ENCODE assay signal across 14 mouse cellular contexts in the genomic region with DNA sequence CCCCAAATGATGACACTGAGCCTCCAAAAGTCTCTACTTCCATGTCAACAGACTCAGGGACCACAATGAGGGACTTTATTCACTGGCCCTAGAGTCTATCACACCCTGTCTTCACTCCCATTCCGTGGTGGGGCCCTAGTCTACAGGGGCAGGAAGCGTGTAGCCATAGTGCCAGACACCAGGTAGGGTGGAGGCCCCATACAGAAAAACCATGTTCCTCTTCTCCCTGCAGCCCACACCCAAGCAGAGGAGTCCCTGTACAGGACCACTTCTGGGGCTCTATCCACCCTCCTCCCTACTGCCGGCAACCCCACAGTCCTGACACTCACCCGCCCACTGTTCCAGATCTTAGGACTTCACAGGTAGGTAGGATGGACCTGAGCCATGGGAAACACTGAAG. TPM values are rescaled to one million over a fixed set of nuclear protein-coding genes. Genes with fewer than 3 reads are reported as not detected.
A peak's percentile ranks its signal among the peaks of the same experiment; 100 is the strongest.
DNase-seq lines count a peak whose midpoint lies in the region; TF ChIP-seq lines count a peak whose summit lies in the region.
"Had no signal": no experiment of that assay in that cellular context is flagged by ENCODE, and none has a peak within 500 bp of the region (broad histone marks: within the 10 kb centered on the region; RNA-seq: fewer than 3 reads in every experiment).

No protein-coding gene starts in this region.

- no peak overlapping the region for H3K4me3 ChIP-seq in gastrocnemius, adult 2 months
- H3K4me3 ChIP-seq in liver, adult 2 months (ENCODE audit: insufficient read depth, low read depth, low read length) = no peak overlapping the region
- peak overlapping the region; percentile 23; the same call in 1 of the 2 replicates for H3K4me3 ChIP-seq in small intestine, adult 2 months (ENCODE audit: low read depth, low read length)
- H3K4me3 ChIP-seq: neural tube, embryonic 12.5 days had no signal

- TF ChIP-seq POLR2A in liver, adult 2 months (IDR thresholded peaks at IDR 0.05; ENCODE audit: extremely low read depth, insufficient read depth, low read length) = no peak
- no peak for TF ChIP-seq POLR2A in small intestine, adult 2 months (IDR thresholded peaks at IDR 0.05; ENCODE audit: low read depth, low read length)

- peaks cover 28% of the 10 kb centered on the region for H3K4me1 ChIP-seq in liver, adult 2 months (ENCODE audit: control insufficient read depth, insufficient read depth, low read length)
- peaks cover 30% of the 10 kb centered on the region for H3K4me1 ChIP-seq in small intestine, adult 2 months (ENCODE audit: control insufficient read depth, insufficient read depth, insufficient read length, low read length)

- peaks cover 7% of the 10 kb centered on the region; the same call in 1 of the 2 replicates for H3K36me3 ChIP-seq in liver, adult 2 months (ENCODE audit: control insufficient read depth, insufficient read depth, low read length)
- H3K36me3 ChIP-seq in small intestine, adult 2 months (ENCODE audit: control insufficient read depth, insufficient read depth, low read length) = peaks cover 30% of the 10 kb centered on the region

- DNase-seq in gastrocnemius, adult 2 months = no peak
- no peak for DNase-seq in gastrocnemius, adult 18-20 months (ENCODE audit: low spot score)
- DNase-seq in liver, adult 2 months (ENCODE audit: extremely low read depth, low read depth, low spot score) = no peak
- no peak for DNase-seq in liver
- peak; percentile 58 for DNase-seq in induced T-regulatory cell, adult 2 months (ENCODE audit: low read depth)
- no peak for DNase-seq in layer of hippocampus, adult 11-12 months (ENCODE audit: low spot score)
- DNase-seq in adrenal gland, postnatal 36 days = no peak
- DNase-seq: adrenal gland, adult 8-10 months; cerebellum, adult 18-20 months; heart, postnatal 4 days; kidney, postnatal 25 days had no signal

- H3K27ac ChIP-seq in gastrocnemius, adult 2 months = peak overlapping the region; percentile 12; the same call in 1 of the 2 replicates
- peak overlapping the region; percentile 27; the same call in 1 of the 2 replicates for H3K27ac ChIP-seq in liver, adult 2 months (replicated peaks; ENCODE audit: insufficient read depth, low read depth, low read length)
- H3K27ac ChIP-seq in small intestine, adult 2 months (ENCODE audit: insufficient read depth, low read depth, low read length) = no peak overlapping the region
- H3K27ac ChIP-seq: neural tube, embryonic 12.5 days had no signal

- TF ChIP-seq CTCF in gastrocnemius, adult 2 months (IDR thresholded peaks at IDR 0.05) = no peak
- no peak for TF ChIP-seq CTCF in liver, adult 2 months (IDR thresholded peaks at IDR 0.05; ENCODE audit: low read depth, low read length)
- no peak for TF ChIP-seq CTCF in small intestine, adult 2 months (IDR thresholded peaks at IDR 0.05; ENCODE audit: extremely low read depth, insufficient read length, insufficient replicate concordance, low read depth, low read length)

- intact Hi-C loops in gastrocnemius, adult 2 months (cut with DNase I) = no loop called here

- peak overlapping the region; percentile 5; the same call in 1 of the 2 replicates for H3K9ac ChIP-seq in liver, adult 2 months (ENCODE audit: low read depth, low read length)

- 59% methylated on average over 4 of the region's 4 CpGs for WGBS in liver, adult 2 months
- WGBS in small intestine, adult 2 months = 86% methylated on average over 4 of the region's 4 CpGs

- no peaks in the 10 kb centered on the region for H3K27me3 ChIP-seq in liver, adult 2 months (ENCODE audit: control insufficient read depth, insufficient read depth, low read length)
- no peaks in the 10 kb centered on the region for H3K27me3 ChIP-seq in small intestine, adult 2 months (ENCODE audit: control insufficient read depth, insufficient read depth, low read length)
- H3K27me3 ChIP-seq: neural tube, embryonic 12.5 days had no signal

- H3K79me2 ChIP-seq in liver, adult 2 months (ENCODE audit: control insufficient read depth, insufficient read depth, low read length) = no peaks in the 10 kb centered on the region

RNA-seq across cellular contexts. Expression of a gene that starts 2.5 kb away (rescaled TPM):
- total RNA-seq in gastrocnemius, adult 2 months (2021) = 1 to 10 TPM; 3.4 to 4.0 TPM
- 1 to 10 TPM; 2.9 to 3.2 TPM for total RNA-seq in gastrocnemius, adult 18-20 months (2021)
- total RNA-seq in liver, adult 2 months (2014; rRNA removed) = 5.2 and 5.9 TPM in 2 replicates
- polyA plus RNA-seq in liver, adult 2 months (2012; rRNA removed) = 10.3 and 14.2 TPM in 2 replicates
- 32.1 and 62.1 TPM in 2 replicates for polyA plus RNA-seq in small intestine, adult 2 months (2012; rRNA removed)
- total RNA-seq in adrenal gland, postnatal 36 days (2021) = 10 to 100 TPM; 35.5 to 52.6 TPM

RNA-seq across cellular contexts. Expression of a gene that starts 5.1 kb away (rescaled TPM):
- under 1 TPM; 0.79 to 0.84 TPM for total RNA-seq in gastrocnemius, adult 2 months (2021)
- under 1 TPM; 0.59 to 0.90 TPM for total RNA-seq in gastrocnemius, adult 18-20 months (2021)
- 8.6 and 13.0 TPM in 2 replicates for total RNA-seq in liver, adult 2 months (2014; rRNA removed)
- polyA plus RNA-seq in liver, adult 2 months (2012; rRNA removed) = 52.8 and 57.7 TPM in 2 replicates
- 207 and 241 TPM in 2 replicates for polyA plus RNA-seq in small intestine, adult 2 months (2012; rRNA removed)
- total RNA-seq in adrenal gland, postnatal 36 days (2021) = 10 to 100 TPM in 1 of 2 experiments, 1 to 10 TPM in 1; 9.4 to 33.2 TPM

RNA-seq across cellular contexts. Expression of a gene that starts 21.4 kb away (rescaled TPM):
- total RNA-seq in gastrocnemius, adult 2 months (2021) = under 1 TPM; 0.10 to 0.20 TPM
- total RNA-seq in gastrocnemius, adult 18-20 months (2021) = under 1 TPM; 0.21 TPM
- 0.18 and 0.27 TPM in 2 replicates for total RNA-seq in liver, adult 2 months (2014; rRNA removed)
- polyA plus RNA-seq in liver, adult 2 months (2012; rRNA removed) = 0.16 and 0.24 TPM in 2 replicates
- polyA plus RNA-seq in small intestine, adult 2 months (2012; rRNA removed) = 0.90 and 2.0 TPM in 2 replicates
- 1 to 10 TPM in 1 of 2 experiments, under 1 TPM in 1; 0.92 to 1.4 TPM for total RNA-seq in adrenal gland, postnatal 36 days (2021)

RNA-seq across cellular contexts. Expression of a gene that starts 40.3 kb away (rescaled TPM):
- total RNA-seq in gastrocnemius, adult 2 months (2021) = 10 to 100 TPM; 87.8 to 88.4 TPM
- total RNA-seq in gastrocnemius, adult 18-20 months (2021) = 10 to 100 TPM; 76.3 to 85.1 TPM
- total RNA-seq in liver, adult 2 months (2014; rRNA removed) = 10.3 and 10.7 TPM in 2 replicates
- 28.8 and 40.0 TPM in 2 replicates for polyA plus RNA-seq in liver, adult 2 months (2012; rRNA removed)
- 34.1 and 64.3 TPM in 2 replicates for polyA plus RNA-seq in small intestine, adult 2 months (2012; rRNA removed)
- total RNA-seq in adrenal gland, postnatal 36 days (2021) = 100 to 1,000 TPM in 1 of 2 experiments, 10 to 100 TPM in 1; 89.6 to 120 TPM

RNA-seq across cellular contexts. Expression of a gene that starts 52.1 kb away (rescaled TPM):
- 10 to 100 TPM in 1 of 2 experiments, 1 to 10 TPM in 1; 8.2 to 14.3 TPM for total RNA-seq in gastrocnemius, adult 2 months (2021)
- total RNA-seq in gastrocnemius, adult 18-20 months (2021) = 10 to 100 TPM in 1 of 2 experiments, 1 to 10 TPM in 1; 8.9 to 11.2 TPM
- total RNA-seq in liver, adult 2 months (2014; rRNA removed) = 1.7 and 2.1 TPM in 2 replicates
- 2.1 and 2.4 TPM in 2 replicates for polyA plus RNA-seq in liver, adult 2 months (2012; rRNA removed)
- 10.3 and 30.6 TPM in 2 replicates for polyA plus RNA-seq in small intestine, adult 2 months (2012; rRNA removed)
- total RNA-seq in adrenal gland, postnatal 36 days (2021) = 1 to 10 TPM; 6.0 to 6.2 TPM
- total RNA-seq: megakaryocyte-erythroid progenitor cell, adult 5-6 weeks had no signal
